Mouse (Mus musculus): Measurements from ENCODE around the gene Nufip2. TPM values are rescaled to one million over a fixed set of nuclear protein-coding genes. Genes with fewer than 3 reads are reported as not detected.
A peak's percentile ranks its signal among the peaks of the same experiment; 100 is the strongest.

The Nufip2 gene
- polyA plus RNA-seq, 1 experiment from 2014 or later: 2.7 TPM

- H3K27me3 ChIP-seq (replicated peaks): no peaks in the 10 kb centered on the region
- no peak overlapping the region for H3K4me3 ChIP-seq
- H3K4me1 ChIP-seq: no peaks in the 10 kb centered on the region
- no peak overlapping the region for H3K4me2 ChIP-seq
- 0 out of 2 replicates have a peak, but pooled peaks cover 9% of the 10 kb centered on the region for H3K9me3 ChIP-seq (replicated peaks)
- ATAC-seq: no peak
- WGBS (ENCODE audit: insufficient replicate concordance): 51% methylated on average over 4 of the region's 4 CpGs
- no peak overlapping the region for H3K9ac ChIP-seq
- no peaks in the 10 kb centered on the region for H3K36me3 ChIP-seq
- no peak overlapping the region for H3K27ac ChIP-seq
These were observed 12.4 kb upstream of the Nufip2 start for GRCm38 (mm10) chr11:77673428-77673991.

GRCm38 (mm10) chr11:77680018-77680417, 5.9 kb upstream of the Nufip2 start:
- 20% methylated on average over 2 of the region's 2 CpGs for WGBS (ENCODE audit: insufficient replicate concordance)
- H3K9me3 ChIP-seq (replicated peaks): no peaks in the 10 kb centered on the region
- no peaks in the 10 kb centered on the region for H3K27me3 ChIP-seq (replicated peaks)
- no peak overlapping the region for H3K27ac ChIP-seq
- H3K4me1 ChIP-seq: peaks cover 5% of the 10 kb centered on the region; the same call in 1 of the 2 replicates
- no peak overlapping the region for H3K9ac ChIP-seq
- H3K4me3 ChIP-seq: no peak overlapping the region
- no peaks in the 10 kb centered on the region for H3K36me3 ChIP-seq
- no peak for ATAC-seq
- no peak overlapping the region for H3K4me2 ChIP-seq

- Histone ChIP-seq H3K9ac (no peak overlapping the region), H3K27me3 (replicated peaks) (no peaks in the 10 kb centered on the region), H3K4me2 (peak overlapping the region; percentile 78), H3K4me1 (peaks cover 20% of the 10 kb centered on the region), H3K9me3 (replicated peaks) (no peaks in the 10 kb centered on the region), H3K4me3 (no peak overlapping the region), H3K27ac (no peak overlapping the region), H3K36me3 (peaks cover 11% of the 10 kb centered on the region)
- no peak for ATAC-seq
- 44% methylated on average over 2 of the region's 2 CpGs for WGBS (ENCODE audit: insufficient replicate concordance)
These were observed 1.1 kb upstream of the Nufip2 start for GRCm38 (mm10) chr11:77684896-77685295.

- Histone ChIP-seq H3K9me3 (replicated peaks) (no peaks in the 10 kb centered on the region), H3K4me3 (peak overlapping the region; percentile 92), H3K4me2 (peak overlapping the region; percentile 78), H3K36me3 (peaks cover 26% of the 10 kb centered on the region), H3K9ac (peak overlapping the region; percentile 96), H3K4me1 (peaks cover 25% of the 10 kb centered on the region), H3K27ac (peak overlapping the region; percentile 91), H3K27me3 (replicated peaks) (no peaks in the 10 kb centered on the region)
- 0% methylated on average over 28 of the region's 30 CpGs for WGBS (ENCODE audit: insufficient replicate concordance)
- ATAC-seq: peak; percentile 40
These were observed 438 bp downstream of the Nufip2 start for GRCm38 (mm10) chr11:77686346-77686840.

- Histone ChIP-seq H3K36me3 (peaks cover 32% of the 10 kb centered on the region), H3K4me3 (peak overlapping the region; percentile 92), H3K4me2 (peak overlapping the region; percentile 78), H3K27ac (peak overlapping the region; percentile 91), H3K9ac (peak overlapping the region; percentile 96), H3K4me1 (peaks cover 25% of the 10 kb centered on the region), H3K27me3 (replicated peaks) (no peaks in the 10 kb centered on the region), H3K9me3 (replicated peaks) (no peaks in the 10 kb centered on the region)
- peak; percentile 25 for ATAC-seq
- 1% methylated on average over 56 of the region's 76 CpGs for WGBS (ENCODE audit: insufficient replicate concordance)
These were observed 1.0 kb downstream of the Nufip2 start for GRCm38 (mm10) chr11:77686841-77687540.

GRCm38 (mm10) chr11:77687541-77688131, 1.7 kb downstream of the Nufip2 start:
- Histone ChIP-seq H3K9me3 (replicated peaks) (no peaks in the 10 kb centered on the region), H3K27me3 (replicated peaks) (no peaks in the 10 kb centered on the region), H3K27ac (peak overlapping the region; percentile 91), H3K4me2 (peak overlapping the region; percentile 78), H3K36me3 (peaks cover 39% of the 10 kb centered on the region), H3K4me1 (peaks cover 29% of the 10 kb centered on the region), H3K9ac (peak overlapping the region; percentile 96), H3K4me3 (peak overlapping the region; percentile 92)
- no peak for ATAC-seq
- under 1% methylated on average over 39 of the region's 40 CpGs for WGBS (ENCODE audit: insufficient replicate concordance)

- 77% methylated on average over 3 of the region's 3 CpGs for WGBS (ENCODE audit: insufficient replicate concordance)
- ATAC-seq: no peak
- no peaks in the 10 kb centered on the region for H3K9me3 ChIP-seq (replicated peaks)
- no peak overlapping the region for H3K27ac ChIP-seq
- H3K9ac ChIP-seq: no peak overlapping the region
- H3K36me3 ChIP-seq: peaks cover 85% of the 10 kb centered on the region
- H3K4me3 ChIP-seq: no peak overlapping the region
- H3K27me3 ChIP-seq (replicated peaks): no peaks in the 10 kb centered on the region
- H3K4me1 ChIP-seq: peaks cover 37% of the 10 kb centered on the region
- no peak overlapping the region for H3K4me2 ChIP-seq
These were observed 7.1 kb downstream of the Nufip2 start for GRCm38 (mm10) chr11:77693026-77693425.

- no peak for ATAC-seq
- Histone ChIP-seq H3K9me3 (replicated peaks) (no peaks in the 10 kb centered on the region), H3K9ac (no peak overlapping the region), H3K4me3 (no peak overlapping the region), H3K36me3 (peaks cover 89% of the 10 kb centered on the region), H3K27me3 (replicated peaks) (no peaks in the 10 kb centered on the region), H3K27ac (no peak overlapping the region), H3K4me1 (peaks cover 25% of the 10 kb centered on the region), H3K4me2 (no peak overlapping the region)
- WGBS (ENCODE audit: insufficient replicate concordance): 55% methylated on average over 2 of the region's 2 CpGs
These were observed 11.3 kb downstream of the Nufip2 start for GRCm38 (mm10) chr11:77697232-77697631.

- ATAC-seq: peak; percentile 55; the same call in 1 of the 2 replicates
- Histone ChIP-seq H3K27ac (no peak overlapping the region), H3K9me3 (replicated peaks) (no peaks in the 10 kb centered on the region), H3K4me3 (no peak overlapping the region), H3K36me3 (peaks cover 78% of the 10 kb centered on the region), H3K4me2 (no peak overlapping the region), H3K9ac (no peak overlapping the region), H3K27me3 (replicated peaks) (no peaks in the 10 kb centered on the region), H3K4me1 (peaks cover 11% of the 10 kb centered on the region)
- 51% methylated on average over 3 of the region's 3 CpGs for WGBS (ENCODE audit: insufficient replicate concordance)
These were observed 20.0 kb downstream of the Nufip2 start for GRCm38 (mm10) chr11:77705920-77706319.

- H3K36me3 ChIP-seq: peaks cover 68% of the 10 kb centered on the region
- ATAC-seq: no peak
- H3K4me3 ChIP-seq: no peak overlapping the region
- no peak overlapping the region for H3K4me2 ChIP-seq
- WGBS (ENCODE audit: insufficient replicate concordance): 86% methylated on average over 3 of the region's 3 CpGs
- no peaks in the 10 kb centered on the region for H3K9me3 ChIP-seq (replicated peaks)
- no peak overlapping the region for H3K9ac ChIP-seq
- no peaks in the 10 kb centered on the region for H3K27me3 ChIP-seq (replicated peaks)
- H3K4me1 ChIP-seq: peaks cover 7% of the 10 kb centered on the region
- H3K27ac ChIP-seq: no peak overlapping the region
These were observed 23.1 kb downstream of the Nufip2 start for GRCm38 (mm10) chr11:77709039-77709438.

GRCm38 (mm10) chr11:77713736-77714135, 27.8 kb downstream of the Nufip2 start:
- no peak overlapping the region for H3K4me2 ChIP-seq
- no peak overlapping the region for H3K27ac ChIP-seq
- no peaks in the 10 kb centered on the region for H3K4me1 ChIP-seq
- peaks cover 48% of the 10 kb centered on the region for H3K36me3 ChIP-seq
- WGBS (ENCODE audit: insufficient replicate concordance): 88% methylated on average over 3 of the region's 3 CpGs
- H3K4me3 ChIP-seq: no peak overlapping the region
- no peaks in the 10 kb centered on the region for H3K27me3 ChIP-seq (replicated peaks)
- no peak for ATAC-seq
- no peak overlapping the region for H3K9ac ChIP-seq
- H3K9me3 ChIP-seq (replicated peaks): no peaks in the 10 kb centered on the region

- Histone ChIP-seq H3K4me3 (no peak overlapping the region), H3K27me3 (replicated peaks) (no peaks in the 10 kb centered on the region), H3K4me1 (no peaks in the 10 kb centered on the region), H3K27ac (no peak overlapping the region), H3K9ac (no peak overlapping the region), H3K9me3 (replicated peaks) (no peaks in the 10 kb centered on the region), H3K4me2 (no peak overlapping the region), H3K36me3 (peaks cover 16% of the 10 kb centered on the region)
- WGBS (ENCODE audit: insufficient replicate concordance): 82% methylated on average over 2 of the region's 2 CpGs
- no peak for ATAC-seq
These were observed 33.1 kb downstream of the Nufip2 start for GRCm38 (mm10) chr11:77719055-77719454.
